Mouse (Mus musculus) gastrocnemius, adult 18-20 months (tissue): Measurements from ENCODE around the gene Hnrnph1. TPM values are rescaled to one million over a fixed set of nuclear protein-coding genes. Genes with fewer than 3 reads are reported as not detected.
"Not testable (repeated sequence)": the region's sequence is repeated elsewhere in the genome, so short reads cannot be mapped to it uniquely, and the experiment has no call there.

Source experiments
- DNase-seq: peaks from one replicate; pipeline ENCODE4 v3.0.0; 2021; ENCODE audit warnings: low spot score
- long read RNA-seq, 2 experiments: library from polyadenylated mRNA; stranded (forward); transcript quantifications; one replicate each; pipeline ENCODE4 v2.0.0; 2021
- total RNA-seq, 2 experiments: library from RNA; stranded (reverse); gene quantifications; 2 replicates each; pipeline ENCODE4 v1.2.3; 2021

Hnrnph1 gene
- total RNA-seq, result 10 to 100 TPM; 74.6 to 98.6 TPM
- long read RNA-seq, experiment 1, partial matches to known transcripts, result 10 of 25 reads
- long read RNA-seq, experiment 1, other reads (novel, unspliced or antisense), result 10 of 25 reads
- long read RNA-seq, experiment 2, transcript Hnrnph1-201 (14 exons, 2,225 nt), result major isoform, 6 of 21 reads
- long read RNA-seq, experiment 2, partial matches to known transcripts, result 6 of 21 reads
- long read RNA-seq, experiment 2, other reads (novel, unspliced or antisense), result 8 of 21 reads

DNA sequence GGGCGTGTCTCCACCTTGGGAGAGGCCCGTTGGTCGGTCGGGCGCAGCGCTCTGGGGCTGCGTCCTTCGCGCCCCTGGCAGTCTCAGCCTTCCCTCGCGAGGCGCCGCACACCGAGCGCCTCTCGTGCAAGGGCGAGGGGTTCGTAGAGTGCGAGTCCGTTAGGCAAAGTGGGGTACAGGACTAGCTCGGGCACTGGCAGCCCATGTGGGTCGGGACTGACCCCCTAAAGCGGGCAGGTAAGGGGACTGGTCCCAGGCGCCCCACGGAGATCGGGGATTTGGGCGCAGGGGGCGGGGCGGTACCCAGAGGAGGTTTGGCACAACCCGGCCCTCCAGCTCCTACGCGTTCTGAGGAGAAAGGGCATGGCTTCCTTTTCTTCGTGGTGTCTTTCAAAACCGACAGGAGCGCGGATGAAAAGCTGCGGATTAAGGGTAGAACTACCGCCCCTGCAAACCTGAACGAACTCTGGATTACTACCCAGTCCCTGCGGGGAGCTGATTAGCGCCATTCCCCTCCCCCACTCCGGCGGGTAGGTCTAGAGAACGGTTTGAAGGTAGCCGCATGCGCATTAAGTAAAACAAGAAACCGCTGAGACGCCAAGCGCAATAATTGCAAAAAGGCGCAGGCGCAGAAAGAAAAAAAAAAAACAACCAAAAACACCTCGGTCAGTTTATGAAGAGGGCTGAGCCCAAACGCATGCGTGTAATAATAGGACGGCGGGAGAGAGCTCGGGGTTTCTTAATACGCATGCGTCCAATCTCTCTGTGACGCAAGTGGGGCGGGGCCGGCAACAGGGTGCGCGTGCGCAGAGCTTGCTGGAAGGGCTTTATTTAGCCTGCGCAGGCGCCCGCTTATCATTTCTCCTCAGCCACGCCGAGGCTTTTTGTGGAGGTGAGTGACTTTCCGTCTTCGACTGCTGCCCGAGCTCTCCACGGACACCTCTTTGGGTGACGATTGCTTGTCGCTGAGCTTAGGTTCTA is at the start of gene Hnrnph1:
Gene Hnrnph1, plus strand, starts transcription at position 80 of the 981 bp plus-strand sequence.
- DNase-seq, result peak; percentile 99

DNA sequence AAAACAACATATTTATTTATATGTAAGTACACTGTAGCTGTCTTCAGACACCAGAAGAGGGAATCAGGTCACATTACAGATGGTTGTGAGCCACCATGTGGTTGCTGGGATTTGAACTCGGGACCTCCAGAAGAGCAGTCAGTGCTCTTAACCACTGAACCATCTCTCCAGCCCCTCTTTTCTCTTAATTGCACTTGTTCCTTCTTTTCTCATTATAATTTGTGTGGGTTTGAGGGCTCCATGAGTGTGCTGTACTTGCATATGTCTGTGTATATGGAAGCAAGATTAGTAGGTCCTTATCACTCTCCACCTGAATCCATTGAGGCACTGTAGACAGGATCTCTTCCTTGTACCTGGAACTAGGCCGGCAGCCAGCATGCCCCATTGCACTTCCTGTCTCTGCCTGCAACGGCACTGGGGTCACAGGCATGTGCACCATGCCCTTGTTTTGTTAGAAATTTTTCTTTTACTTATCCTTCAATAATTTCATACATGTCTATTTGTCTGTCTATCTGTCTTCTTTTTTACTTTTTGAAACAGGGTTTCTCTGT is 48.6 kb upstream of the Hnrnph1 start:
- no peak for DNase-seq

DNA sequence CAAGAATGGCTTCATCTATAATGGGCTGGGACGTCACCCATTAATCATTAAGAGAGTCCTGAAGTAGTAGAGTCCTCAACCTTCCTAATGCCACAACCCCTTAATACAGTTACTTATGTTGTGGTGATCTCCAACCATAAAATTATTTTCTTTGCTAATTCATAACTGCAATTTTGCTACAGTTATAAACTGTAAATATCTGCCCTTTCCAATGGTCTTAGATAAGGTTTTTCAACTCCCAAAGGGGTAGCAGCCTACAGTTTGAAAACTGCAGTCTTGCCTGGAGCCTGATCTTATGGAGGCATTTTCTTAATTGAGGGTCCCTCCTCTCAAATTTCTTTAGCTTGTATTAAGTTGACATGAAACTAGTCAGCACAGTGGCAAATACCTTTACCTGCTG is 47.4 kb upstream of the Hnrnph1 start:
- DNase-seq, result no peak

DNA sequence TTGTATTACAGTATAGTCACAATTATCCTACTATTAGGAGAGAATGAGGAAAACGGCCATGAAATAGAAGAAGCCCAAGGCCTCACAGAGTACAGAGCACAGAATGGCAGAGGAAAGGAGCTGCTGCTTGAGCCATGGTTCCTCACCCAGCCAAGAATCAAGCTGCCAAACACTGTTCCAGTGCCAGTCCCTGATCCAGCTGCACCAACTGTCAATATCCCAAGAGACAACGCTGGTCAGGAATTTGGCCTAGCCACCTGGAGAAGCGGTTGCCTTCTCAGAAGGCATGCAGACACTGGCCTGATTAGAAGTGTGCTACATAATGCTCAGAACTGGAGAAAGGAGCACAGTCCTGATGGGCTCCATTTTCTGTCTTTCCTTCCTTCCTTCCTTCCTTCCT is 43.6 kb upstream of the Hnrnph1 start:
- peak; percentile 60 for DNase-seq

DNA sequence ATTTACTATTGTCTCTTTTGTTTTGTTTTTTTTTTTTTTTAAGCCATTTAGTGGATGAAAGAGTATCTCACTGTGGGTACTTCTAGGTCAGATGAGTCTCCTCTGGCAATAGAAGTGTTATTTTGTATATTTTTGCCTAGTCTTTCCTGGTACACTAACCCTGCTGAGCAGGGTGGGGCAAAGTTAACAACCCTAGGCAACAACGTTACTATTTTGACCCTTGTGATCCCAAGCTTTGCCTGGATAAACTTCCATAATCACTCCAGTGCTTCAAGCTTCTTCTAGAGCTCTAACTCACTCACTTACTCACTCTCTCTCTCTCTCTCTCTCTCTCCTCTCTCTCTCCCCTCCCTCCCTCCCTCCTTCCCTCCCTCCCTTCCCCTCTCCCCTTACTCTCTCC is 40.7 kb upstream of the Hnrnph1 start:
- DNase-seq, result no peak

DNA sequence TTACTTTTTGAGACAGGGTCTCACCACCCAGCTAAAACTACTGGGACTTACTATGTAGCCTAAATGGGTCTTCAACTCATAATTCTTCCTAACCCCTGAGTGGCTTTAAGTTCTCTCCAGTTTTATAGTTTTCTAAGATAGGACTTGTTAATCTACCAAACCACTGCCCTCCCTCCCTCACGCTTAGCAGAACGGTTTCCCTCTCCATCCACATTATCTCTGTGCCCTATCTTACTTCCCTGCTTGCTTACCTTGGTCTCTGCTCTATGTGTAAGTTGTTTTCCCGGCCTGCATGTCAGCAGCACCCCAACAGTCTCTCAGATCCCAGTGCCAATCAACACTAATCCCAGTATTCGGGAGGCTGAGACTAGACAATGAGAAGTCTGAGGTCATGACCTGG is 39.9 kb upstream of the Hnrnph1 start:
- DNase-seq, result no peak

DNA sequence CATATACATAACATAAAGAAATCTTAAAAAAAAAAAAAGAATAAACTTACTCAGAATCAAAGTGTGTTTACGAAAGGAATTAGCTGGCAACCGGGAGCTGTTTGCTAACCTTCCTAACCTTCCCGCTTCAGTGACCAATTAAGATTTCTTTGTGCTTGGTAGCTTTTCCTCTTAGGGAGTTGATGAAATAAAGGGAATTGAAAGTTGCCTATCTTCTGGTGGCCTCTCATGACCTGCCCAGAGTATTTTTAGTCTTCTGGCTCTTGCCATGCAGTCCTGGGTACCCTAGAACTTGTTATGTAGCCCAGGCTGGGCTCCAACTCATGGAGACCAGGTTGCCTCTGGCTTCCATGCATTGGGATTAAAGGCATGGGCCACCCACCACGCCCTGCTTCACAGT is 31.3 kb upstream of the Hnrnph1 start:
- DNase-seq, result no peak

DNA sequence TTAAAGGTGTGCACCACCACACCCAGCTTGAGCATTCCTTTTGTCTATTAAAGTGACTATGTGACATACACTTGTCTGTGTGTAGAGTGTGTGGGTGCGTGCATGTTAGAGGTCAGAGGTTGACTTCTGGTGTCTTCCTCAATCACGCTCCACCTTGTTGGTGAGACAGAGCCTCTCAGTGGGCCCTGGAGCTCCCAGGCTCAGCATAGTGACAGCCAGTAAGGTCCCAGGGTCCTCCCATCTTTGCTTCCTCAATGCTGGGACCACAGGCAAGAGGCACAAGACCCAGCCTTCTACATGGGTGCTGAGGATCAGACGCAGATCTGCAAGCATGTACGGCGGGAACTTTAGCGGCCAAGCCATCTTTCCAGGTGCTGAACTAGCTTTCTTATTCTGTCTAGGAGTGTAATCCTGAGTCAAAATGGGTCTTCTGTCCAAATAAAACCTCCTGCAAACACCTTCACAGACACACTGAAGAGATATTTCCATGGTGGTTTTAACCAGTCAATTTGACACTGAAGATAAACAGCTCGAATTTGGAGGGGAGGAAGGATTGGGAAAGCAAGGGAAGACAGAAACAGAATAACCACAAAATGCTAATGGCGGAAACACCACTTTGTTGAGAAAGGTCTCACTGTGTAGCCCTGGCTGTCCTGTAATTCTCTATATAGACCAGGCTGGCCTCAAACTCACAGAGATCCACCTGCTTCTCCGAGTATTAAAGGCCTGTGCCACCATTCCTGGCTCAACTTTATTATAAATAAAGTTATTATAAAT is 30.3 kb upstream of the Hnrnph1 start:
- DNase-seq, result no peak

DNA sequence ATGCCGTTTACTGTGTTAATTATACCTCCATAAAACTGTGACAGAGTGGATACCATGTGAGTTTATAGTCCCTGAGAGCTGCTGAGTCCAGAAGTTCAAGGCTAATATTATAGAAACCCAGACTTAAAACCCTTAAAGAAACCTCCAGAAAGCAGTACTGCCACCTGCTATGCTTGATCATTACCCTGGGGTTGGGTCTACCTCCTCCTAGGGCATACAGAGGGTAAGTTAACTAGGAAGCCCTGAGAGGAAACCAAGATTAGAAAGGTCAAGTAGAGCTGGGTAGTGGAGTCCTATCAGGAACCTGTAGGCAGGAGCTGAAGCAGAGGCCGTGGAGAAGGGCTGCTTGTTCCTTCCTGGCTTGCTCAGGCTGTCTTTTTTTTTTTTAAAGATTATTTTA is 24.6 kb upstream of the Hnrnph1 start:
- no peak for DNase-seq

DNA sequence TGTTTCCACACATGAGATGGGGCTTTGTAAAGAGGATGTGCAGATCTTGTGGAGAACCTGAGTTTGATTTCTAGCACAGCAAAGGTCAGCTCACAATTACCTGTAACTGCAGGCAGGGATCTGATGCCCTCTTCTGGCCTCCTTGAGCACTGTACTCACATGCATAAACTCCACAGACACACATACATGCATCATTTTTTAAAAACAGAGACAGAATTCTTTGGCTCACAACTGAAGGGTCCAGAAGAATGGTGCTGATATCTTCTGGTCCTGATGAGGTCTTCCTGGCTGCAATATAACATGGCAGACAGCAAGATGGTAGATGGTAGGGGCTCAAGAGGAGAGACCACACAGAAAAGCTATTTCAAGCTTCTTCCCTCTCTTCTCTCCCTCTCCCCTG is 22.6 kb upstream of the Hnrnph1 start, which contains the start of gene Cby3:
Gene Cby3, plus strand, starts transcription at position 301 of the 400 bp plus-strand sequence.
- no peak for DNase-seq

DNA sequence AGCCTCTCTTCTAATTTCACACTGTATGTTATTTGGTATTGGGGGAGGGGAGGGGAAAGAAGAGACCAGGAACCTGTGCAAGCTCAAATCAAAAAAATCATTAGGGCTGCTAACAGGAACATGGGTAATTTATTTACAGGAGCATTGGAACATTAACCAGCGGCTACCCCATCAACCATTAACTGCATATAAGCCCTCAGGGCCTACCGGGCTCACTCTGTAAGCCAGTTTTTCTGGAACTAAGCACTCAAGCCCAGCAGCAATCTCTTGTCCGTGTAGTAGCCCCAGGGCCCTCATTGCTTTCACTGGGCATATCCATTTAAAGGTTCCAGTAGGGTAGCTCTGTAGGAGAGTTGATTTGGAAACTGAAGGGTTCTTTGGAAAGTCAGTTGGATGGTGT is 21.9 kb upstream of the Hnrnph1 start:
- no peak for DNase-seq

DNA sequence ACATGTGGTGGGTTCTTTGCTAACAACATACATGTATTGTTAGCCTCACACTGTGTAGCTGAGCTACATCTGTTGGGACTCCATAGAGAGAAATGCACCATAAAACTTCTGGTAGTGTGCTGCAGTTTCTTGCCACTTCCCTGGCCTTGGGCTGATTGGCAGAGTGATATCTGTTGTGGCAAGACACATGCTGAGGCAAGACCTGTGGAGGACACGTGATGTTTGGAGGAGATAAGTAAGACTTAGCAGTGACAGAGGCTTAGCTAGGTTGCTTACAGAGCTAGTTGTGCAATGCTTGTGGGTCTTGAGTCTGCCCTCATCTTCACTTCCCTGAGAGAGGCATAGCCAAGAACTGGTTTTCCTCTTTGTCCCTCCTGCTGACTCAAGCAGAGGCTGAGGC is 21.4 kb upstream of the Hnrnph1 start:
- no peak for DNase-seq

DNA sequence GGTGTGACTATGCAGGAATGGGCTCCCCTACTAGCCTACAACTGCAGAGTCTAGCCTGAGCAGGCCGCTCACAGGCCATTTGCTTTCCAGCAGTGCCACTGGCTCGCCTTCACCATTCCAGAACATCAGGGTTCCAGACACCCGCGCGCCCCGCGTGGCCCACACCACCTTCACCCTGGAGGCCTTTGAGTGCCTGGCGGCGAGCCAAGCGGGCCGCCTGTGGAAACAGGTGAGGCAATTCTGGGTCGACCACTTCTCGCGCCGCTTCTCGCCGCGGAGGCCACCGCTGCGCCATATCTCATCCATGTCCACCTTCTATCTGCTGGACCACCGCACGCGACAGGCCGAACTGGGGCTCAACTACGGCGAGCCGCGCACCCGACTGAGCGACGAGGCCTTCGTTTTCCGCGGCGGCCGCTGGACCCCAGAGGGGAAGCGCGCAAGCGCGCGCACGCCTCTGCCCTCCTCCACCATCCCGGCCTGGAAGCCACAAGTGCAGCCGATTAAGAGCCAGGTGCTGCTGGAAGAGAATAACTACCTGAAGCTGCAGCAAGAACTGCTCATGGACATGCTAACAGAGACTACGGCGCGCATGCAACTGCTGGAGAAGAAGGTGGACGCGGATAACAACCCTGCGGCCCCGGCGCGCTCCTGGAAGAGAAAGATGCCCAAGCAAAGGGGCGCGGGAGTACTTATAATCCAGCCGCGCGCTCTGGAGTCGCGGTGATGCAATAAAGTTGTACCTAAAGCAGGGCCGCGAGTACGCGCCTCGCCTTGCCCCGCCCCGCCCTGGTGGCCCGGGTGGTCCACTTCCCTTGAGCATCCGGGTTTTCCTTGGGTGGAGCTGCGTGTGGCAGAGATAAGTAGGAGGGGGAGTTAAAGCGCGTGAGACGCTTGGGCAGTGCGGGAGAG is 17.6 kb upstream of the Hnrnph1 start:
- DNase-seq, result no peak

DNA sequence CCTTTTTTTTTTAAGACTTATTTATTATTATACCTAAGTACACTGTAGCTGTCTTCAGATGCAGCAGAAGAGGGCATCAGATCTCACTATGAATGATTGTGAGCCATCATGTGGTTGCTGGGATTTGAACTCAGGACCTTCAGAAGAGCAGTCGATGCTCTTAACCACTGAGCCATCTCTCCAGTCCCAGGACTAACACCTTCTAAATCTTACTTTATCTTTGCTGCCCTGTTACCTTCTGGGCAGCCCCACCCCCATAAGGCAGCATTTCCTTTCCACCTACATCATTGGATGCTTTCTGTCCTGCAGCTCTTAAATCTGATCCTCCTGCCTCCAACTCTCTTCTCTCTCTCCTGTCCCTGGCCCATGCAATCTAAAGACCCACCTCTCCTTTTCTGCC is 15.5 kb upstream of the Hnrnph1 start:
- not testable (repeated sequence) for DNase-seq

DNA sequence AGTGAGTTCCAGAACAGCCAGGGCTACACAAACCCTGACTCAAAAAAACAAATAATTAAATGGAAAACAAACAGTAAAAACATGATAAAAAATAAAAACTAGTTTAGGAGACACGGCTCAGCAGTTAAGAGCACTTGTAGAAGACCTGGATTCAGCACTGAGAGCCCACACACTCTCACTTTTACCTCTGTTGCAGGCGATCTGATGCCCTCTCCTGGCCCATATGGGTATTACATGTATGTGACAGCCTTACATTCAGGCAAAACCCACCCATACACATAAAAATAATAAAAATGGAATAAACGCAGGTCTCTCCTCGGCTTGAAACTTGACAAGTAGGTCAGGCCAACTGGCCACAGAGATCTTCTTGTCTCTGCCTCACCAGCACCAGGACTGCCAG is 12.2 kb upstream of the Hnrnph1 start:
- peak; percentile 81 for DNase-seq

DNA sequence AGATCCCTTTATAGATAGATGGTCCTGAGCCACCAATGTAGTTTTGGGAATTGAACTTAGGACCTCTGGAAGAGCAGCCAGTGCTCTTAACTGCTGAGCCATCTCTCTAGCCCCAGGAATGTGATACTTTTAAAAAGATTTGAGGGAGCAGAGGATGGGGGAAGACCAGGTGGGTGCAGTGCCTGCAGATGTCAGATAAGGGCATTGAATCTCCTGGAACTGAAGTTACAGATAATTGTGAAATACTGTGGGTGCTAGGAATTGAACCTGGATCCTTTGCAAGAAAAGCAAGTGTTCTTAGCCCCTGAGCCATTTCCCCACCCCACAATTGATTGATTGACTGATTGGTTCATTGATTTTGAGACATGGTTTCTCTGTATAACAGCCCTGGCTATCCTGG is 11.5 kb upstream of the Hnrnph1 start:
- no peak for DNase-seq

DNA sequence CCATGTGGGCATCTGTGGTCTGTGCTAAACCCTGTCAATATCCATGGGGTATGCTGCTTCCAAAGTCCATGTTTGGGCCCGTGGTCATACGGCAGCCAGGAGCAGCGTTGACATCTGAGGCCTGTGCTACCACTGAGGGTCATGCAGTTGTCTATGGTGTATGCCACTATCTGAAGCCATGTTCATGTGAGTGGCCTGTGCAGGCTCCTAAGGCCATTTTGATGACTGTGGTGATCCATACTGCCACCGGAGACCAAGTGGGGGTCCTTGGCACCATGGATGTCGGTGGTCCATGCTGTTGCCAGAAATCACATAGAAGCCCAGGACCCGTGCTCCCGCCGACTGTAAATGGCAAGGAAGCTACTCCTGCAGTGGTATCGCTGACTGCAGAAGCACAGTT is 9.3 kb upstream of the Hnrnph1 start:
- DNase-seq, result no peak

DNA sequence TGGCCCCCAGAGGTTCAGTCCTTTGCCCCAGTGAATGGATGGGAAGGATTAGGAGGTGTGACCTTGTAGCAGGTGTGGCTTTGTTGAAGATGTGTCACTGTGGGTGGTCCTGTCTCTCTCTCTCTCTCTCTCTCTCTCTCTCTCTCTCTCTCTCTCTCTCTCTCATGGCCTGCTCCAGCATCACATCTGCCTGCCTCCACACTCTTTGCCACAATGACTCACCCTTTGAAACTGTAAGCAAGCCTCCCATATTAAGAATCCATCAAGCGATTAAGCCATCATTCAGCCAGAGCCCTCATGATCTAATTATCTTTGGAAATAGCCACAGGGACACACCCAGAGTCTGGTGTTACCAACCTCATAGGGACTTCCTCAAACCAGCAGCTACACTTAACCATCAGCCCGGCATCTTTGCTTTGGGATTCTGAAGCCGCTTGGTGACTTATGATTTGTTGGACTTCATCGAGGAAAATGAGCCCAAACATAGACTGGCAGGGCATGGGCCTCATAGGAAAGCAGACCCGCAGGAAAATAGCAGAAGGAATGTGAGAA is 7.4 kb upstream of the Hnrnph1 start:
- no peak for DNase-seq

DNA sequence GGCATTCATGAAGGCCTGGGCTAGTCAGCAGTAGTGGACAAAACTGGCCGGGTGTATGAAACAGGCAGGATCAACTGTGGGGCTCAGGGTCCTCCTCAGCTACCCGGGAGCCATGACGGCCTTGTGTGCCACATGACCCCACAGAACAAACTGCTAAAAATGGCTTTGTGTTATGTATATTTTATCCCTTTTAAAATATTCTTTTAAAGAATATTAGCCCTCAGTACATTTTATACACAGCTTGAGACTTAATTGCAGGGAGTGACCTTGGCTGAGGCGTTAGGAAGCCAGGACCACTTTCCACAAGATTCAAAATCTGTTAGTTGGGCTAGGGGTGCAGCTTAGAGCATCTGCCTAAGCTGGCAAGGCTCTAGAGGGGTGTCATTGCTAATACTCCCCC is 5.8 kb upstream of the Hnrnph1 start:
- DNase-seq, result no peak

DNA sequence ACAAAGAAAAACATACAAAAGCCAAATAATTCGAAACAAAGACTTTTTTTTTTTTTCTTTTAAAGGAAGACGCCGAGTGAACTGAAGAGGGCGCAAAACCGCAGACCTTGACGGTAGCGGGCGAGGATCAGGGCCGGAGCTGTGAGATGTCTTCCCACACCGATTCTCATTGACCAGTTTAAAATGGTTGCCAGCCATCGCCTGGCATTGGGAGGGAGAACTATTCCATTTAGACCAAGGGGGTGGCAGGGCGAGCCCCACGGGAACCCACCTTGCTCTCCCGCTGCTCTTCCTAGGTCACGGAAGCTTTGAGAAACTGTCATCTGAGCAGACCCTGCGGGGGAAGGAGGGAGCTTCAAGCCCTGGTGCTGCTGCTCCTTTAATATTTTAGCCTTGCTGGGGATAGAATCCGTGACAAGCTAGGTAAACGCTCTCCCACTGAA is 5.4 kb upstream of the Hnrnph1 start:
- peak; percentile 50 for DNase-seq
